Mouse (Mus musculus): Measurements from ENCODE around the gene Mrc2. TPM values are rescaled to one million over a fixed set of nuclear protein-coding genes. Genes with fewer than 3 reads are reported as not detected.
A peak's percentile ranks its signal among the peaks of the same experiment; 100 is the strongest.

Mrc2 gene
- total RNA-seq (2021), result 10 to 100 TPM in 1 of 2 experiments, 1 to 10 TPM in 1; 4.8 to 10.1 TPM

- intact Hi-C loops (cut with DNase I), result no loop called here
- DNase-seq (ENCODE audit: low spot score in 2 of 2), result peak in 1 of 2 experiments; percentile 34
These were observed at the start of gene Mrc2 for GRCm38 (mm10) chr11:105292124-105293071. Mrc2 (plus strand) TSS chr11:105292643.

- intact Hi-C loops (cut with DNase I), result no loop called here
- DNase-seq (ENCODE audit: low spot score in 2 of 2), result no peak
These were observed 46.1 kb upstream of the Mrc2 start for GRCm38 (mm10) chr11:105246369-105246768.

- no peak for DNase-seq (ENCODE audit: low spot score in 2 of 2)
- intact Hi-C loops (cut with DNase I), result no loop called here
These were observed 45.7 kb upstream of the Mrc2 start for GRCm38 (mm10) chr11:105246785-105247184.

GRCm38 (mm10) chr11:105247321-105247720 lies 45.1 kb upstream of the Mrc2 start:
- DNase-seq (ENCODE audit: low spot score in 2 of 2), result no peak
- intact Hi-C loops (cut with DNase I), result no loop called here

GRCm38 (mm10) chr11:105259733-105260132 lies 32.7 kb upstream of the Mrc2 start:
- intact Hi-C loops (cut with DNase I), result loop anchor here (10.0 kb wide), 1 partner anchor 645 kb away; no protein-coding TSS in a partner anchor
- no peak for DNase-seq (ENCODE audit: low spot score in 2 of 2)

- intact Hi-C loops (cut with DNase I), result loop anchor here (10.0 kb wide), 1 partner anchor 644 kb away; no protein-coding TSS in a partner anchor
- DNase-seq (ENCODE audit: low spot score in 2 of 2), result no peak
These were observed 31.3 kb upstream of the Mrc2 start for GRCm38 (mm10) chr11:105261116-105261515.

- no peak for DNase-seq (ENCODE audit: low spot score in 2 of 2)
- intact Hi-C loops (cut with DNase I), result loop anchor here (10.0 kb wide), 1 partner anchor 643 kb away; no protein-coding TSS in a partner anchor
These were observed 30.7 kb upstream of the Mrc2 start for GRCm38 (mm10) chr11:105261601-105262351.

GRCm38 (mm10) chr11:105264506-105264905 lies 27.9 kb upstream of the Mrc2 start:
- DNase-seq (ENCODE audit: low spot score in 2 of 2), result no peak
- intact Hi-C loops (cut with DNase I), result loop anchor here (10.0 kb wide), 1 partner anchor 640 kb away; no protein-coding TSS in a partner anchor

GRCm38 (mm10) chr11:105264988-105265387 lies 27.5 kb upstream of the Mrc2 start:
- no peak for DNase-seq (ENCODE audit: low spot score in 2 of 2)
- intact Hi-C loops (cut with DNase I), result loop anchor here (10.0 kb wide), 1 partner anchor 640 kb away; no protein-coding TSS in a partner anchor

- intact Hi-C loops (cut with DNase I), result no loop called here
- DNase-seq (ENCODE audit: low spot score in 2 of 2), result peak in 1 of 2 experiments; percentile 43
These were observed 22.3 kb upstream of the Mrc2 start for GRCm38 (mm10) chr11:105270155-105270554.

- DNase-seq (ENCODE audit: low spot score in 2 of 2), result no peak
- intact Hi-C loops (cut with DNase I), result no loop called here
These were observed 12.0 kb upstream of the Mrc2 start for GRCm38 (mm10) chr11:105280456-105280855.

- intact Hi-C loops (cut with DNase I), result no loop called here
- no peak for DNase-seq (ENCODE audit: low spot score in 2 of 2)
These were observed 11.2 kb upstream of the Mrc2 start for GRCm38 (mm10) chr11:105281291-105281690.

GRCm38 (mm10) chr11:105281763-105282459 lies 10.5 kb upstream of the Mrc2 start:
- intact Hi-C loops (cut with DNase I), result no loop called here
- peak; percentile 19 to 25 for DNase-seq (ENCODE audit: low spot score in 2 of 2)

- intact Hi-C loops (cut with DNase I), result no loop called here
- no peak for DNase-seq (ENCODE audit: low spot score in 2 of 2)
These were observed 10.0 kb upstream of the Mrc2 start for GRCm38 (mm10) chr11:105282460-105282859.

- intact Hi-C loops (cut with DNase I), result no loop called here
- DNase-seq (ENCODE audit: low spot score in 2 of 2), result no peak
These were observed 9.4 kb upstream of the Mrc2 start for GRCm38 (mm10) chr11:105283016-105283415.

- DNase-seq (ENCODE audit: low spot score in 2 of 2), result no peak
- intact Hi-C loops (cut with DNase I), result no loop called here
These were observed 6.7 kb upstream of the Mrc2 start for GRCm38 (mm10) chr11:105285720-105286119.

GRCm38 (mm10) chr11:105289403-105289802 lies 3.0 kb upstream of the Mrc2 start:
- no peak for DNase-seq (ENCODE audit: low spot score in 2 of 2)
- intact Hi-C loops (cut with DNase I), result no loop called here

- intact Hi-C loops (cut with DNase I), result no loop called here
- DNase-seq (ENCODE audit: low spot score in 2 of 2), result no peak
These were observed 741 bp upstream of the Mrc2 start for GRCm38 (mm10) chr11:105291681-105292123.

- no peak for DNase-seq (ENCODE audit: low spot score in 2 of 2)
These were observed 698 bp downstream of the Mrc2 start for GRCm38 (mm10) chr11:105293101-105293581.

More at GRCm38 (mm10) chr11:105293101-105293581, 698 bp downstream of the Mrc2 start:
- intact Hi-C loops (cut with DNase I), result no loop called here

All from left cerebral cortex, postnatal 36 days (tissue).